Mouse (Mus musculus) forebrain, embryonic 11.5 days (tissue): ENCODE results near the gene Gm20388. TPM values are rescaled to one million over a fixed set of nuclear protein-coding genes. Genes with fewer than 3 reads are reported as not detected.
A peak's percentile ranks its signal among the peaks of the same experiment; 100 is the strongest.

Source experiments
- ATAC-seq: fragments of 200-750 bp; cut with Nextera tagmentation; replicated peaks from 2 replicates; pipeline ENCODE4 v1.8.0; 2017; ENCODE audit warnings: moderate TSS enrichment; ENCODE audit not compliant: low FRiP score
- DNase-seq: peaks from one replicate; pipeline ENCODE4 v3.0.0-alpha.2; 2017; ENCODE audit warnings: low spot score
- H3K27ac ChIP-seq: fragments of 300-500 bp; sonication (generic); 2 replicates; pipeline ENCODE4 v1.5.1; 2014; ENCODE audit warnings: low read depth, low read length
- H3K27me3 ChIP-seq: fragments of 300-500 bp; sonication (generic); 2 replicates; pipeline ENCODE4 v1.6.1; 2014; ENCODE audit warnings: mild to moderate bottlenecking, low read length, mixed read lengths; ENCODE audit not compliant: control insufficient read depth, insufficient read depth
- H3K36me3 ChIP-seq: fragments of 300-500 bp; sonication (generic); 2 replicates; pipeline ENCODE4 v1.6.1; 2014; ENCODE audit warnings: mild to moderate bottlenecking, low read length, moderate library complexity, mixed read lengths; ENCODE audit not compliant: control insufficient read depth, insufficient read depth
- H3K4me1 ChIP-seq: fragments of 300-500 bp; sonication (generic); replicated peaks from 2 replicates; pipeline ENCODE4 v1.6.1; 2014; ENCODE audit warnings: low read length, mixed read lengths; ENCODE audit not compliant: control insufficient read depth, insufficient read depth
- H3K4me2 ChIP-seq: fragments of 300-500 bp; sonication (generic); 2 replicates; pipeline ENCODE4 v1.6.1; 2014; ENCODE audit warnings: low read depth, mild to moderate bottlenecking, low read length, moderate library complexity, mixed read lengths; ENCODE audit not compliant: severe bottlenecking
- H3K4me3 ChIP-seq: fragments of 300-500 bp; sonication (generic); 2 replicates; pipeline ENCODE4 v1.5.1; 2014; ENCODE audit warnings: low read depth, low read length
- H3K9ac ChIP-seq: fragments of 300-500 bp; sonication (generic); 2 replicates; pipeline ENCODE4 v1.6.1; 2014; ENCODE audit warnings: low read length
- H3K9me3 ChIP-seq: fragments of 300-500 bp; sonication (generic); 2 replicates; pipeline ENCODE4 v1.6.1; 2016; ENCODE audit warnings: low read length, mixed read lengths; ENCODE audit not compliant: control insufficient read depth
- WGBS: fragments of 180-500 bp; shearing (Covaris S2); extraction: QIAGEN DNeasy Blood & Tissue Kit; methylation state at CpG from one replicate; pipeline ENCODE4 v1.1.7; 2014; 5-methylcytosine and 5-hydroxymethylcytosine counted together
- polyA plus RNA-seq: library from polyadenylated mRNA; unstranded; fragments of >200 nt; fragmentation: Nextera tagmentation; extraction: Ambion mirVana; gene quantifications from 2 replicates; pipeline ENCODE4 v1.2.1, GENCODE M21; 2014

Gm20388 gene
- polyA plus RNA-seq, 1 experiment from 2014 or later = not detected

- WGBS = 82% methylated on average over 4 of the region's 4 CpGs
- H3K4me3 ChIP-seq = no peak overlapping the region
- no peak overlapping the region for H3K9ac ChIP-seq
- DNase-seq (peak; percentile 25), ATAC-seq (no peak)
- 0 out of 2 replicates have a peak, but pooled peaks cover 2% of the 10 kb centered on the region for H3K4me1 ChIP-seq
- H3K4me2 ChIP-seq = no peak overlapping the region
- no peak overlapping the region for H3K27ac ChIP-seq
- H3K27me3 ChIP-seq = peaks cover 6% of the 10 kb centered on the region
- no peaks in the 10 kb centered on the region for H3K9me3 ChIP-seq
- no peaks in the 10 kb centered on the region for H3K36me3 ChIP-seq
Observed at GRCm38 (mm10) chr8:123632257-123632656, 3721.6 kb downstream of the Gm20388 start.

- Histone ChIP-seq H3K4me3 (no peak overlapping the region), H3K4me2 (no peak overlapping the region), H3K36me3 (no peaks in the 10 kb centered on the region), H3K4me1 (no peaks in the 10 kb centered on the region), H3K27ac (no peak overlapping the region), H3K27me3 (peaks cover 4% of the 10 kb centered on the region), H3K9ac (no peak overlapping the region), H3K9me3 (no peaks in the 10 kb centered on the region)
- DNase-seq (peak; percentile 20), ATAC-seq (no peak)
- 73% methylated on average over 7 of the region's 7 CpGs for WGBS
Observed at GRCm38 (mm10) chr8:123633801-123634200, 3723.2 kb downstream of the Gm20388 start.

- DNase-seq (peak; percentile 15), ATAC-seq (no peak)
- H3K27me3 ChIP-seq = peaks cover under 1% of the 10 kb centered on the region
- no peaks in the 10 kb centered on the region for H3K4me1 ChIP-seq
- WGBS = 67% methylated on average over 3 of the region's 3 CpGs
- H3K4me3 ChIP-seq = no peak overlapping the region
- no peaks in the 10 kb centered on the region for H3K36me3 ChIP-seq
- H3K9me3 ChIP-seq = no peaks in the 10 kb centered on the region
- no peak overlapping the region for H3K9ac ChIP-seq
- no peak overlapping the region for H3K4me2 ChIP-seq
- no peak overlapping the region for H3K27ac ChIP-seq
Observed at GRCm38 (mm10) chr8:123634395-123635131, 3723.9 kb downstream of the Gm20388 start.

GRCm38 (mm10) chr8:123635671-123636070, 3725.0 kb downstream of the Gm20388 start:
- Histone ChIP-seq H3K27me3 (no peaks in the 10 kb centered on the region), H3K36me3 (no peaks in the 10 kb centered on the region), H3K4me1 (no peaks in the 10 kb centered on the region), H3K4me3 (no peak overlapping the region), H3K4me2 (no peak overlapping the region), H3K9me3 (no peaks in the 10 kb centered on the region), H3K9ac (no peak overlapping the region), H3K27ac (no peak overlapping the region)
- no peak for DNase-seq
- no peak for ATAC-seq
- WGBS = 85% methylated on average over 11 of the region's 11 CpGs

- 17% methylated on average over 25 of the region's 25 CpGs for WGBS
- no peaks in the 10 kb centered on the region for H3K27me3 ChIP-seq
- H3K27ac ChIP-seq = no peak overlapping the region
- H3K4me2 ChIP-seq = peak overlapping the region; percentile 54
- H3K4me1 ChIP-seq = no peaks in the 10 kb centered on the region
- ATAC-seq (no peak), DNase-seq (peak; percentile 74)
- peak overlapping the region; percentile 37 for H3K9ac ChIP-seq
- no peaks in the 10 kb centered on the region for H3K36me3 ChIP-seq
- H3K4me3 ChIP-seq = peak overlapping the region; percentile 30
- H3K9me3 ChIP-seq = no peaks in the 10 kb centered on the region
Observed at GRCm38 (mm10) chr8:123643330-123644051, 3732.8 kb downstream of the Gm20388 start.

GRCm38 (mm10) chr8:123645229-123645628, 3734.6 kb downstream of the Gm20388 start:
- no peaks in the 10 kb centered on the region for H3K4me1 ChIP-seq
- no peaks in the 10 kb centered on the region for H3K9me3 ChIP-seq
- 76% methylated on average over 9 of the region's 9 CpGs for WGBS
- H3K27me3 ChIP-seq = no peaks in the 10 kb centered on the region
- H3K4me3 ChIP-seq = no peak overlapping the region
- no peak overlapping the region for H3K9ac ChIP-seq
- DNase-seq (no peak), ATAC-seq (no peak)
- no peaks in the 10 kb centered on the region for H3K36me3 ChIP-seq
- no peak overlapping the region for H3K4me2 ChIP-seq
- no peak overlapping the region for H3K27ac ChIP-seq

GRCm38 (mm10) chr8:123648245-123649170, 3737.9 kb downstream of the Gm20388 start:
- 77% methylated on average over 17 of the region's 17 CpGs for WGBS
- no peak overlapping the region for H3K27ac ChIP-seq
- no peak for DNase-seq
- H3K4me1 ChIP-seq = no peaks in the 10 kb centered on the region
- H3K4me2 ChIP-seq = no peak overlapping the region
- H3K9me3 ChIP-seq = no peaks in the 10 kb centered on the region
- no peak overlapping the region for H3K9ac ChIP-seq
- no peak overlapping the region for H3K4me3 ChIP-seq
- H3K27me3 ChIP-seq = no peaks in the 10 kb centered on the region
- H3K36me3 ChIP-seq = no peaks in the 10 kb centered on the region
- ATAC-seq = no peak

- Histone ChIP-seq H3K9ac (no peak overlapping the region), H3K4me2 (no peak overlapping the region), H3K9me3 (no peaks in the 10 kb centered on the region), H3K27me3 (no peaks in the 10 kb centered on the region), H3K27ac (no peak overlapping the region), H3K4me1 (no peaks in the 10 kb centered on the region), H3K4me3 (no peak overlapping the region), H3K36me3 (no peaks in the 10 kb centered on the region)
- WGBS = 92% methylated on average over 12 of the region's 12 CpGs
- DNase-seq (no peak), ATAC-seq (no peak)
Observed at GRCm38 (mm10) chr8:123649483-123649882, 3738.8 kb downstream of the Gm20388 start.
